Mouse (Mus musculus): ENCODE measurements around the gene Pla2g2c.

DNA sequence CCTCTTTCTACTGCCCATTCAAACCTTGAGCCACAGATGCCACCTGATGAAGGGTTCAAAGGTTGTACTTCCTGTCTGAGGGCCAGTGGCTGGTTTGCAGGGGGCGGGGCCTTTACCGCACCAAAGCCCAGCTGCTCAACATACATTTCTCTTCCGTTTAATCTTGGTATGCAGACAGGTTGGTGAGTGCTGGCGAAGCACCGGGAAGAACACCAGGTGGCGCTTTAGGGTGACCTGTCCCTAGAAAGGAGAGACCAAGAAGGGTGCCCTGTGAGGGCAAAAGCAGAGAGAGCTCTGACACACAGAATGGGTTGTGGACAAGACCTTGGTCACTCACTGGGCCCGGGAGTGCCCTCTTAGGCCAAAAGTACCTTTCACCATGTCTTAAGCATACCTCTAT is 16.0 kb upstream of the Pla2g2c start:
- peak; percentile 82 for TF ChIP-seq CTCF (IDR thresholded peaks at IDR 0.05)
- TF ChIP-seq EP300 (IDR thresholded peaks at IDR 0.05): no peak

Data from lung, postnatal 0 days (tissue).